Mouse (Mus musculus): ENCODE results near the gene Bpifc. TPM values are rescaled to one million over a fixed set of nuclear protein-coding genes. Genes with fewer than 3 reads are reported as not detected.

The Bpifc gene
- polyA plus RNA-seq, 1 experiment from 2014 or later = not detected

- DNase-seq (ENCODE audit: extremely low spot score, low spot score) = peak; percentile 50
- Histone ChIP-seq H3K36me3 (replicated peaks) (no peaks in the 10 kb centered on the region), H3K4me1 (peaks cover 23% of the 10 kb centered on the region), H3K9me3 (no peaks in the 10 kb centered on the region), H3K4me3 (peak within 1 kb of the TSS; percentile 61), H3K27me3 (ENCODE audit: poor library complexity, severe bottlenecking) (peaks cover 43% of the 10 kb centered on the region), H3K27ac (peak within 1 kb of the TSS; percentile 83)
- WGBS = 2% methylated on average over 23 of the region's 23 CpGs
Observed at GRCm38 (mm10) chr10:85927676-85928445, 83.8 kb downstream of the Bpifc start, which contains the start of gene Ascl4. TSS of gene Ascl4 (plus strand) at chr10:85927681.

GRCm38 (mm10) chr10:85916498-85917309 lies 95.0 kb downstream of the Bpifc start, which contains the start of gene Prdm4:
TSS of gene Prdm4 (minus strand) at chr10:85917142.
- Histone ChIP-seq H3K4me1 (peaks cover 16% of the 10 kb centered on the region), H3K9me3 (no peaks in the 10 kb centered on the region), H3K27ac (peak within 1 kb of the TSS; percentile 92), H3K36me3 (replicated peaks) (peaks cover 32% of the 10 kb centered on the region), H3K27me3 (ENCODE audit: poor library complexity, severe bottlenecking) (no peaks in the 10 kb centered on the region), H3K4me3 (peak within 1 kb of the TSS; percentile 81)
- peak; percentile 96 for DNase-seq (ENCODE audit: extremely low spot score, low spot score)
- WGBS = under 1% methylated on average over 90 of the region's 90 CpGs

Other genes starting within 250 kb of the Bpifc start
- gene Pwp1, start 182.4 kb downstream of the Bpifc start, polyA plus RNA-seq (2016; fragmentation: Nextera tagmentation; extraction: Ambion mirVana) = 118 and 128 TPM in 2 replicates
- 23.7 and 25.8 TPM in 2 replicates for gene Prdm4, start 94.8 kb downstream of the Bpifc start, polyA plus RNA-seq (2016; fragmentation: Nextera tagmentation; extraction: Ambion mirVana)
- 0.32 and 0.42 TPM in 2 replicates for gene Ascl4, start 84.2 kb downstream of the Bpifc start, polyA plus RNA-seq (2016; fragmentation: Nextera tagmentation; extraction: Ambion mirVana)
- 226 and 234 TPM in 2 replicates for gene Rtcb, start 54.1 kb downstream of the Bpifc start, polyA plus RNA-seq (2016; fragmentation: Nextera tagmentation; extraction: Ambion mirVana)
- 17.7 and 18.4 TPM in 2 replicates for gene Fbxo7, start 10.1 kb upstream of the Bpifc start, polyA plus RNA-seq (2016; fragmentation: Nextera tagmentation; extraction: Ambion mirVana)